Mouse (Mus musculus): ENCODE results near the gene 1700084M14Rik.
"Not testable (repeated sequence)": the region's sequence is repeated elsewhere in the genome, so short reads cannot be mapped to it uniquely, and the experiment has no call there.

1700084M14Rik gene

GRCm38 (mm10) chrX:91575811-91576210 is at the start of gene 1700084M14Rik:
TSS of gene 1700084M14Rik (minus strand) at chrX:91575911.
- in situ Hi-C loops (cut with MseI, MboI): not testable (repeated sequence)
